Mouse (Mus musculus): Measurements from ENCODE around the gene Rgma.

GRCm38 (mm10) chr7:73327193-73327592, 48.1 kb upstream of the Rgma start:
- TF ChIP-seq CTCF (IDR thresholded peaks at IDR 0.05): no peak
- TF ChIP-seq EP300 (IDR thresholded peaks at IDR 0.05): no peak
